Mouse (Mus musculus): ENCODE results near the gene Krtap31-1. TPM values are rescaled to one million over a fixed set of nuclear protein-coding genes. Genes with fewer than 3 reads are reported as not detected.
"Not testable (repeated sequence)": the region's sequence is repeated elsewhere in the genome, so short reads cannot be mapped to it uniquely, and the experiment has no call there.

The Krtap31-1 gene
- not detected for total RNA-seq (2018; cell fraction: chromatin; rRNA removed)
- total RNA-seq (2018; cell fraction: cytosol; rRNA removed) = not detected
- not detected for total RNA-seq (2018; cell fraction: nucleus; rRNA removed)
- not detected in 3 replicates for polyA plus RNA-seq (2018)

DNA sequence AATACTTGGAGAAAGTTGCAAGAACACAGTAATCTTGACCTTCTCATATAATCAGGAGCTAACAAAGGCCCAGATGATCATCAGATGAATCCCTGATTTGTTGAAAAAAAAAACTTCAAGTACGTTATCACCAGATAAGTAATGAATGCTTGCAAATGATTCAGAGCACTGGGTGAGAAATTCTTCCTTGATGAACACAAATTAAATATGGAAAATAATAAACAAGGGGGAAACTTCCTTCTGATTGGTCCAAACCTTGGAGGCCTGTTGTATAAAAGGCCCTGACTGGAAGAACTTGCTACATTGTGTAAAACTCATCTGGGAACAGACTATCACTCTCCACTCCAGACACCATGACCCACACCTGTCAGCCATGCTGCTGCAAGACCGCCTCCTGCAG is at the start of gene Krtap31-1:
Krtap31-1 (plus strand) TSS at position 301 of the 400 bp plus-strand sequence.
- no peak within 1 kb of the TSS for H3K27ac ChIP-seq
- 79% methylated on average over 1 of the region's 2 CpGs for WGBS (ENCODE audit: missing documents)
- H3K36me3 ChIP-seq (ENCODE audit: inconsistent target) = no peaks in the 10 kb centered on the region
- H3K79me2 ChIP-seq (ENCODE audit: inconsistent target) = no peaks in the 10 kb centered on the region
- H3K4me3 ChIP-seq (ENCODE audit: inconsistent target) = no peak within 1 kb of the TSS

DNA sequence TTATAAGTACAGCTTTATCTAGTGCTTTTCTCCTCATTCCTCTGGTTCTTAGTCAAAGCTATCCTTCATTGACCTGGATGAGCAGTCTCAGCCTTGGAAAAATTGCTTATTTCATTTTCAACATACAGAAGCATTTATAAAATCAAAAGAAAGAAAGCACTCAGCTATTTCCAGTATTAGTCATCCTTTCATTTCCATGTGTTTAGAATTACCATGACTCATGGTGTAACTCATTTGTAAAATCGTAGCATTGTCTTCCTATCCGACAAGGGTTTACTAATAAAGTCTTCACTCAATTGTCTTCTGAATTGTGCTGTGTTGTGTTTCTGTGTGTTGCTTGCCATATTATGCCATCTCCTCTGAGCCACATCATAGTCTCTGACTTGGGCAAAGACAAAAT is 49.0 kb upstream of the Krtap31-1 start:
- Histone ChIP-seq H3K4me3 (ENCODE audit: inconsistent target) (no peak overlapping the region), H3K27ac (no peak overlapping the region), H3K36me3 (ENCODE audit: inconsistent target) (no peaks in the 10 kb centered on the region), H3K79me2 (ENCODE audit: inconsistent target) (no peaks in the 10 kb centered on the region)
- 72% methylated on average over 2 of the region's 2 CpGs for WGBS (ENCODE audit: missing documents)

DNA sequence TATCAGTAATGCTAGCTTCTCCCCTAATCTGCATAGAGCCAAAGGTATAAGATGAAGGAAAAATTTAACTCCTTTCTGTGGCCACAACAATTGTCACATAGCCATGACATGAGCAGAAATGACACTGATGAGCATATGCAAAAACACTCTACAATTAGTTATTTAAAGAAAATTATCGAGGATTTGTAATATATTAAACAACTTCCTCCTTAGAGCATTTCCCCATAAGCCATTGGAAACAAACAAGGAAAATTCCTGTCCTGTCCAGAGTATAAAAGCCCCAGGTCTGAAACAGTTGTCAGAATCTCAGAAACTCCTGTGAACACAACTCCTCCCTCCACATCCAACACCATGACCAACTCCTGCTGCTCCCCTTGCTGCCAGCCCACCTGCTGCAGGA is 43.5 kb upstream of the Krtap31-1 start, which contains the start of gene Gm11559:
Gm11559 (plus strand) TSS at position 301 of the 400 bp plus-strand sequence.
- not testable (repeated sequence) for H3K27ac ChIP-seq; H3K79me2 ChIP-seq (ENCODE audit: inconsistent target); H3K36me3 ChIP-seq (ENCODE audit: inconsistent target); H3K4me3 ChIP-seq (ENCODE audit: inconsistent target)
- no CpG with 5 or more reads among the region's 1 CpGs for WGBS (ENCODE audit: missing documents)

DNA sequence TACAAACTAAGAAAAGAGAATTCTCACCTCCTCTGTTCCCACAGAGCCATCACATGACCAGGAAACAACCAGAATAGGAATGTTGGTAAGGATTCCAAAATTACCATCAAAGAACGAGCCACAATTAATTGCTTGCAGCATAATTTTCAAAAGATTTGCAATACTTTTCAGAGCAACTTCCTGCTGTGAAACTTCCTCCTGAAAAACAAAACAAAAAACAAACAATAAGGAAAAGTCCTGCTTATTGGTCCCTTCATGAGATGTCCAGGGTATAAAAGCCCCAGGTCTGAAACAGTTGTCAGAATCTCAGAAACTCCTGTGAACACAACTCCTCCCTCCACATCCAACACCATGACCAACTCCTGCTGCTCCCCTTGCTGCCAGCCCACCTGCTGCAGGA is 34.6 kb upstream of the Krtap31-1 start, which contains the start of gene Krtap9-1:
Krtap9-1 (plus strand) TSS at position 301 of the 400 bp plus-strand sequence.
- not testable (repeated sequence) for H3K27ac ChIP-seq; H3K36me3 ChIP-seq (ENCODE audit: inconsistent target); H3K4me3 ChIP-seq (ENCODE audit: inconsistent target); H3K79me2 ChIP-seq (ENCODE audit: inconsistent target)
- WGBS (ENCODE audit: missing documents) = 67% methylated on average over 1 of the region's 1 CpGs

DNA sequence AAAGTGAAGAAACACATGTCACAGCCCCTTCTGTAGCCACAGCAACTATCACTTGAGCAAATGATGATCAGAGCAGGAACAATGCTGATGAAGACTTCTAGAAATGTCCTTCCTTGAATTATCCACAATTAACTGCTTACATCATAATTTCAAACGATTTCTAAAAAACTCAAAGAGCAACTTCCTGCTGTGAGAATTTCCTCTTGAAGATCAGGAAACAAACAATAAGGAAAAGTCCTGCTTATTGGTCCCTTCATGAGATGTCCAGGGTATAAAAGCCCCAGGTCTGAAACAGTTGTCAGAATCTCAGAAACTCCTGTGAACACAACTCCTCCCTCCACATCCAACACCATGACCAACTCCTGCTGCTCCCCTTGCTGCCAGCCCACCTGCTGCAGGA is 28.8 kb upstream of the Krtap31-1 start, which contains the start of gene Gm11567:
Gm11567 (plus strand) TSS at position 301 of the 400 bp plus-strand sequence.
- 17% methylated on average over 1 of the region's 1 CpGs for WGBS (ENCODE audit: missing documents)
- H3K4me3 ChIP-seq (ENCODE audit: inconsistent target); H3K79me2 ChIP-seq (ENCODE audit: inconsistent target); H3K27ac ChIP-seq; H3K36me3 ChIP-seq (ENCODE audit: inconsistent target): not testable (repeated sequence)

DNA sequence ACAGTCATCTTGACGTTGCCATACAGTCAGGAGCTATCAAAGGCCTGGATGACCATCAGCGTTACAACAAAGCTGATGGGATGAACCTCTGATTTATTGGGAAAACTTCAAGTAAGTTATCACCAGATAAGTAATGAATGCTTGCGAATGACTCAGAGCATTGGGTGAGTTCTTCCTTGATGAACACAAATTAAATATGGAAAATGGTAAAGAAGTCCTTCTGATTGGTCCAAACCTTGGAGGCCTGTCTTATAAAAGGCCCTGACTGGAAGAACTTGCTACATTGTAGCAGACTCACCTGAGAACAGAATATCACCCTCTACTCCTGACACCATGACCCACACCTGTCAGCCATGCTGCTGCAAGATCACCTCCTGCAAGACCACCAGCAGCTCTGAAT is 6.7 kb downstream of the Krtap31-1 start, which contains the start of gene Gm11565:
Gm11565 (plus strand) TSS at position 301 of the 400 bp plus-strand sequence.
- Histone ChIP-seq H3K36me3 (ENCODE audit: inconsistent target) (no peaks in the 10 kb centered on the region), H3K79me2 (ENCODE audit: inconsistent target) (no peaks in the 10 kb centered on the region), H3K4me3 (ENCODE audit: inconsistent target) (no peak within 1 kb of the TSS), H3K27ac (no peak within 1 kb of the TSS)
- WGBS (ENCODE audit: missing documents) = 88% methylated on average over 3 of the region's 3 CpGs

DNA sequence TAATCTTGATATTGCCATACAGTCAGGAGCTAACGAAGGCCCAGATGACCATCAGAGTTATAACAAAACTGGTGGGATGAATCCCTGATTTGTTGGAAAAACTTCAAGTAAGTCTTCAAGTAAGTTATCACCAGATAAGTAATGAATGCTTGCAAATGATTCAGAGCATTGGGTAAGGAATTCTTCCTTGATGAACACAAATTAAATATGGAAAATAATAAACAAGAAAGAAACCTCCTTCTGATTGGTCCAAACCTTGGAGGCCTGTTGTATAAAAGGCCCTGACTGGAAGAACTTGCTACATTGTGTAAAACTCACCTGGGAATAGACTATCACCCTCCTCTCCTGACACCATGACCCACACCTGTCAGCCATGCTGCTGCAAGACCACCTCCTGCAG is 28.3 kb downstream of the Krtap31-1 start, which contains the start of gene Krtap31-2:
Krtap31-2 (plus strand) TSS at position 301 of the 400 bp plus-strand sequence.
- H3K79me2 ChIP-seq (ENCODE audit: inconsistent target) = no peaks in the 10 kb centered on the region
- H3K36me3 ChIP-seq (ENCODE audit: inconsistent target) = no peaks in the 10 kb centered on the region
- WGBS (ENCODE audit: missing documents) = 93% methylated on average over 1 of the region's 1 CpGs
- H3K4me3 ChIP-seq (ENCODE audit: inconsistent target) = no peak within 1 kb of the TSS
- no peak within 1 kb of the TSS for H3K27ac ChIP-seq

DNA sequence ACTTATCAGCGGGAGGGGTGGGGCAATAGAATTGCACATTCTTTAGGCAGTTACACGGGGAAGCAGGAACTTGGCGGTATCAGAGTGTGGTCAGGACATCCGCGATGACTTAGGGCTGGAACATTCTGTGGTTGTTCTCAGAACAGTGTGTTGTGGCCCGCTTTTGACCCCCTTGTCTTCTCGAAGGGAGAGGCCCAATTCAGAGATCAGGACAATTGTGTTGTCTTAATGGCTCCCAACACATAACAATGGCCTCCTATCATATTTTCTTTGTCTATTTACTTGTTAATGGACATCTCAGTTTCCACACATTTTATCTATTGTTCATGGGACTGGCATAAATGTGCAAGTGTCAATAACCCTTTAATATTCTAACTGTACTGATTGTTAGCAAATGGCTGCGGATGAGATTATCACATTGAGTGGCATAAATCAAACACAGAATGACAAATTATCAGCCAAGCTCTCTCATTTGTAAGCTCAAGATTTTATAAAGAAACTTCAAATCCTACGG is 30.1 kb downstream of the Krtap31-1 start:
- H3K36me3 ChIP-seq (ENCODE audit: inconsistent target) = no peaks in the 10 kb centered on the region
- WGBS (ENCODE audit: missing documents) = 78% methylated on average over 9 of the region's 9 CpGs
- no peaks in the 10 kb centered on the region for H3K79me2 ChIP-seq (ENCODE audit: inconsistent target)
- H3K4me3 ChIP-seq (ENCODE audit: inconsistent target) = no peak overlapping the region
- no peak overlapping the region for H3K27ac ChIP-seq

DNA sequence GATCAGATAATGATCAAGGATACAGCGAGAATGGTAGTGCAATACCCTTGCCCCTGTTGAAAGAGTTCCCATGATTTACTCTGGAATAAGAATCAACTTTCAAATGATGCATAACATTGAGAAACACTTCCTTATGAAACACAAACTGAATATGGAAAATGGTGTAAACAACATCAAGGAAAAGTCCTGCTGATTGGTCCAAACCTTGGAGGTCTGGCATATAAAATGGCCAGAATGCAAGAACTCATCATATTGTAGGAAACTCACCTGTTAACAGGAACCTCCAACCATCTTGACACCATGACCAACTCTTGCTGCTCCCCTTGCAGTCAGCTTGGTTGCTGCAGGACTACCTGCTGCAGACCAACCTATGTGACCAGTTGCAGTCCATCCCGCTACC is 40.5 kb downstream of the Krtap31-1 start, which contains the start of gene Krtap9-5:
Krtap9-5 (plus strand) TSS at position 301 of the 400 bp plus-strand sequence.
- 97% methylated on average over 2 of the region's 2 CpGs for WGBS (ENCODE audit: missing documents)
- no peak within 1 kb of the TSS for H3K27ac ChIP-seq
- no peaks in the 10 kb centered on the region for H3K79me2 ChIP-seq (ENCODE audit: inconsistent target)
- no peak within 1 kb of the TSS for H3K4me3 ChIP-seq (ENCODE audit: inconsistent target)
- no peaks in the 10 kb centered on the region for H3K36me3 ChIP-seq (ENCODE audit: inconsistent target)

Other genes starting within 250 kb of the Krtap31-1 start
- gene Gm11563, start 249.0 kb upstream of the Krtap31-1 start, polyA plus RNA-seq (2018) = not detected in 3 replicates
- not detected in 3 replicates for gene Krtap4-6, start 242.0 kb upstream of the Krtap31-1 start, polyA plus RNA-seq (2018)
- gene Gm14190, start 217.2 kb upstream of the Krtap31-1 start, polyA plus RNA-seq (2018) = not detected in 3 replicates
- gene Gm14180, start 173.6 kb upstream of the Krtap31-1 start, polyA plus RNA-seq (2018) = not detected in 3 replicates
- not detected in 3 replicates for gene Gm11595, start 135.0 kb upstream of the Krtap31-1 start, polyA plus RNA-seq (2018)
- gene Krtap4-8, start 127.2 kb upstream of the Krtap31-1 start, polyA plus RNA-seq (2018) = not detected in 3 replicates
- not detected in 3 replicates for gene Krtap4-9, start 122.7 kb upstream of the Krtap31-1 start, polyA plus RNA-seq (2018)
- gene Gm11596, start 114.5 kb upstream of the Krtap31-1 start, polyA plus RNA-seq (2018) = not detected in 3 replicates
- gene Gm11569, start 109.0 kb upstream of the Krtap31-1 start, polyA plus RNA-seq (2018) = not detected in 3 replicates
- gene Gm11554, start 103.5 kb upstream of the Krtap31-1 start, polyA plus RNA-seq (2018) = not detected in 3 replicates
- not detected in 3 replicates for gene Krtap4-13, start 98.0 kb upstream of the Krtap31-1 start, polyA plus RNA-seq (2018)
- gene Gm11564, start 92.3 kb upstream of the Krtap31-1 start, polyA plus RNA-seq (2018) = not detected in 3 replicates
- not detected in 3 replicates for gene 2300003K06Rik, start 69.9 kb upstream of the Krtap31-1 start, polyA plus RNA-seq (2018)
- gene Krtap4-16, start 56.3 kb upstream of the Krtap31-1 start, polyA plus RNA-seq (2018) = not detected in 3 replicates
- gene Gm11568, start 50.0 kb upstream of the Krtap31-1 start, polyA plus RNA-seq (2018) = not detected in 3 replicates
- not detected in 3 replicates for gene Gm11559, start 43.4 kb upstream of the Krtap31-1 start, polyA plus RNA-seq (2018)
- gene Krtap9-1, start 34.5 kb upstream of the Krtap31-1 start, polyA plus RNA-seq (2018) = not detected in 3 replicates
- not detected in 3 replicates for gene Gm11567, start 28.7 kb upstream of the Krtap31-1 start, polyA plus RNA-seq (2018)
- gene Gm11565, start 6.8 kb downstream of the Krtap31-1 start, polyA plus RNA-seq (2018) = not detected in 3 replicates
- gene Krtap31-2, start 28.4 kb downstream of the Krtap31-1 start, polyA plus RNA-seq (2018) = not detected in 3 replicates
- gene Krtap9-5, start 40.6 kb downstream of the Krtap31-1 start, polyA plus RNA-seq (2018) = not detected in 3 replicates
- gene Krtap29-1, start 71.1 kb downstream of the Krtap31-1 start, polyA plus RNA-seq (2018) = not detected in 3 replicates
- not detected in 3 replicates for gene Krtap16-1, start 78.7 kb downstream of the Krtap31-1 start, polyA plus RNA-seq (2018)
- gene Krtap17-1, start 86.1 kb downstream of the Krtap31-1 start, polyA plus RNA-seq (2018) = not detected in 3 replicates
- not detected in 3 replicates for gene Krt33a, start 108.3 kb downstream of the Krtap31-1 start, polyA plus RNA-seq (2018)
- not detected in 3 replicates for gene Krt33b, start 121.9 kb downstream of the Krtap31-1 start, polyA plus RNA-seq (2018)
- gene Krt34, start 133.6 kb downstream of the Krtap31-1 start, polyA plus RNA-seq (2018) = not detected in 3 replicates
- gene Krt31, start 142.6 kb downstream of the Krtap31-1 start, polyA plus RNA-seq (2018) = not detected in 3 replicates
- gene Krt32, start 180.3 kb downstream of the Krtap31-1 start, polyA plus RNA-seq (2018) = not detected in 3 replicates
- not detected in 3 replicates for gene Krt35, start 188.3 kb downstream of the Krtap31-1 start, polyA plus RNA-seq (2018)
- not detected in 3 replicates for gene Krt36, start 197.7 kb downstream of the Krtap31-1 start, polyA plus RNA-seq (2018)
- gene Krt13, start 213.6 kb downstream of the Krtap31-1 start, polyA plus RNA-seq (2018) = not detected in 3 replicates
- not detected in 3 replicates for gene Krt15, start 228.0 kb downstream of the Krtap31-1 start, polyA plus RNA-seq (2018)
- gene Krt19, start 240.7 kb downstream of the Krtap31-1 start, polyA plus RNA-seq (2018) = not detected in 3 replicates

Measured in macrophage (primary cell).